Mouse (Mus musculus) liver, adult 2 months (tissue): ENCODE data around the gene Chd6.

ENCODE experiments used
- CTCF ChIP-seq: fragments of 200-500 bp; IDR thresholded peaks from 2 replicates; pipeline ENCODE4 v1.5.1; 2011; ENCODE audit warnings: low read depth, low read length, control low read depth
- POLR2A ChIP-seq: fragments of 200-500 bp; IDR thresholded peaks from 2 replicates; pipeline ENCODE4 v1.6.1; 2011; ENCODE audit warnings: low read length, control low read depth; ENCODE audit not compliant: insufficient read depth; ENCODE audit errors: extremely low read depth

DNA sequence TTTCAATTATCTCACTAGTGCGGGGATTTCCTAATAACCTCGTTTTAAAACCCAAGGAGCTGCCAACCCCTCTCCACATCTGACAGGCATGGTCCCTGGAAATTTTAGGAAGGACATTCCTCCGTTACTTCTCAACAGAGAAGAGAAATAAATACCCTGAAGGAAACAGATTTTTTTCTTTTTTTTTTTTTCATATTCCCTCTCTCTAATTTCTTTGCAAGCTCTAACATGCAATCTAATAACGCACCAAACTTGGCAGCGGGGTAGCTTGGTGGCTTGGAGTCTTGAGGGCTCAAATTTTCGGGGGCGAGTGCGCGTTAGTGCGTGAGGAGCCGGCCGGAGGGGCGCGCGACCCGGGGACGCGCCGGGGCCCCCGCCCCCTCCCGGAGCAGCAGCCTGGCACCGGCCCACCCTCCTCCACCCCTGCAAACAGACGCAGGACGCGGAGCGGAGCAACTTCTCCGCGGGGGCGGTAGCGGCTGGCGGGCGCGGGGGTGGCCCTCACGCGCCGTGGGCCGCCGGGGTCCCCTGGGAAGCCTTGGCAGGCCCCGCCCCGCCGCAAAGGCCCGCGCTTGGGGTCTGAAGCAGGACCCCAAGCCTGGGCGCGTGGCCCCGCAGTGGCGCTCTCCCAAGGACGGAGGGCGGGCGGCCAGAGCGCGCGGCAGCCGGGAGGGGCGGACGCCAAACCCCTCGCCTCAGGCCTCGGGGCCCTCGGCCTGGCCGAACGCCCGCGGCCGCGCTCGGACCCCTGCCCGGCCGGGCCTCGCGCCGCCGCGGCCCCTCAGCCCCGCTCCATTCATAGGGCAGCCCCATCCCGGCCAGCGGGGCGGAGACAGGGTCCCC, 569 bp downstream of the Chd6 start:
- TF ChIP-seq CTCF (no peak), POLR2A (no peak)
